Mouse (Mus musculus): ENCODE measurements around the gene Palm. TPM values are rescaled to one million over a fixed set of nuclear protein-coding genes. Genes with fewer than 3 reads are reported as not detected.
"Not testable (repeated sequence)": the region's sequence is repeated elsewhere in the genome, so short reads cannot be mapped to it uniquely, and the experiment has no call there.

Palm gene
- polyA plus RNA-seq (2016; fragmentation: Nextera tagmentation; extraction: Ambion mirVana) = 127 and 129 TPM in 2 replicates

- H3K36me3 ChIP-seq (replicated peaks) = peaks cover 15% of the 10 kb centered on the region
- no peaks in the 10 kb centered on the region; the same call in 1 of the 2 replicates for H3K27me3 ChIP-seq (replicated peaks; ENCODE audit: low read depth, poor library complexity, severe bottlenecking)
- H3K9me3 ChIP-seq = no peaks in the 10 kb centered on the region
- peak; percentile 86 for DNase-seq (ENCODE audit: low spot score)
- H3K4me1 ChIP-seq = peaks cover 50% of the 10 kb centered on the region
- WGBS = 5% methylated on average over 51 of the region's 51 CpGs
- H3K27ac ChIP-seq (replicated peaks) = peak within 1 kb of the TSS; percentile 97
- peak within 1 kb of the TSS; percentile 95 for H3K4me3 ChIP-seq
These were observed at the start of gene Palm for GRCm38 (mm10) chr10:79793051-79793737. Gene Palm (plus strand): TSS chr10:79793572.

GRCm38 (mm10) chr10:79743650-79744365 lies 49.6 kb upstream of the Palm start:
- no peak for DNase-seq (ENCODE audit: low spot score)
- Histone ChIP-seq H3K9me3 (peaks cover 26% of the 10 kb centered on the region), H3K27me3 (replicated peaks; ENCODE audit: low read depth, poor library complexity, severe bottlenecking) (no peaks in the 10 kb centered on the region), H3K36me3 (replicated peaks) (peaks cover 58% of the 10 kb centered on the region), H3K4me3 (0 out of 2 replicates have a peak overlapping the region, but pooled peaks have one; percentile 17), H3K4me1 (peaks cover 10% of the 10 kb centered on the region), H3K27ac (replicated peaks) (no peak overlapping the region)
- WGBS = 93% methylated on average over 15 of the region's 15 CpGs

- no peak for DNase-seq (ENCODE audit: low spot score)
- 94% methylated on average over 3 of the region's 3 CpGs for WGBS
- H3K4me3 ChIP-seq = peak overlapping the region; percentile 77
These were observed 48.0 kb upstream of the Palm start for GRCm38 (mm10) chr10:79745411-79745810.

GRCm38 (mm10) chr10:79745898-79746773 lies 47.2 kb upstream of the Palm start, which contains the start of gene Polrmt:
Gene Polrmt (minus strand): TSS chr10:79746581.
- Histone ChIP-seq H3K4me1 (peaks cover 10% of the 10 kb centered on the region), H3K9me3 (peaks cover 3% of the 10 kb centered on the region; the same call in 1 of the 2 replicates), H3K27ac (replicated peaks) (peak within 1 kb of the TSS; percentile 76), H3K36me3 (replicated peaks) (peaks cover 35% of the 10 kb centered on the region), H3K4me3 (peak within 1 kb of the TSS; percentile 77), H3K27me3 (replicated peaks; ENCODE audit: low read depth, poor library complexity, severe bottlenecking) (no peaks in the 10 kb centered on the region)
- DNase-seq (ENCODE audit: low spot score) = peak; percentile 97
- WGBS = 3% methylated on average over 38 of the region's 38 CpGs

More at GRCm38 (mm10) chr10:79745411-79745810, 48.0 kb upstream of the Palm start:
- H3K27ac ChIP-seq (replicated peaks) = no peak overlapping the region
- peaks cover 10% of the 10 kb centered on the region; the same call in 1 of the 2 replicates for H3K9me3 ChIP-seq
- peaks cover 42% of the 10 kb centered on the region for H3K36me3 ChIP-seq (replicated peaks)
- H3K27me3 ChIP-seq (replicated peaks; ENCODE audit: low read depth, poor library complexity, severe bottlenecking) = no peaks in the 10 kb centered on the region
- H3K4me1 ChIP-seq = peaks cover 10% of the 10 kb centered on the region

- Histone ChIP-seq H3K36me3 (replicated peaks) (peaks cover 29% of the 10 kb centered on the region), H3K9me3 (no peaks in the 10 kb centered on the region), H3K27me3 (replicated peaks; ENCODE audit: low read depth, poor library complexity, severe bottlenecking) (no peaks in the 10 kb centered on the region), H3K27ac (replicated peaks) (peak overlapping the region; percentile 76), H3K4me3 (peak overlapping the region; percentile 77), H3K4me1 (peaks cover 10% of the 10 kb centered on the region)
- WGBS = 25% methylated on average over 6 of the region's 6 CpGs
- DNase-seq (ENCODE audit: low spot score) = no peak
These were observed 46.6 kb upstream of the Palm start for GRCm38 (mm10) chr10:79746774-79747151.

- peaks cover 10% of the 10 kb centered on the region for H3K4me1 ChIP-seq
- H3K36me3 ChIP-seq (replicated peaks) = peaks cover 12% of the 10 kb centered on the region
- no peak overlapping the region for H3K27ac ChIP-seq (replicated peaks)
- no peak for DNase-seq (ENCODE audit: low spot score)
- H3K9me3 ChIP-seq = no peaks in the 10 kb centered on the region
- H3K27me3 ChIP-seq (replicated peaks; ENCODE audit: low read depth, poor library complexity, severe bottlenecking) = no peaks in the 10 kb centered on the region
- WGBS = 80% methylated on average over 6 of the region's 6 CpGs
- H3K4me3 ChIP-seq = no peak overlapping the region
These were observed 44.9 kb upstream of the Palm start for GRCm38 (mm10) chr10:79748496-79748895.

GRCm38 (mm10) chr10:79754856-79755516 lies 38.4 kb upstream of the Palm start, which contains the start of gene Fgf22:
Gene Fgf22 (plus strand): TSS chr10:79755076.
- 1% methylated on average over 36 of the region's 36 CpGs for WGBS
- Histone ChIP-seq H3K27ac (replicated peaks) (peak within 1 kb of the TSS; percentile 42), H3K9me3 (no peaks in the 10 kb centered on the region), H3K36me3 (replicated peaks) (peaks cover 45% of the 10 kb centered on the region), H3K27me3 (replicated peaks; ENCODE audit: low read depth, poor library complexity, severe bottlenecking) (0 out of 2 replicates have a peak, but pooled peaks cover 9% of the 10 kb centered on the region), H3K4me1 (peaks cover 14% of the 10 kb centered on the region), H3K4me3 (peak within 1 kb of the TSS; percentile 56)
- peak; percentile 87 for DNase-seq (ENCODE audit: low spot score)

- Histone ChIP-seq H3K27ac (replicated peaks) (no peak overlapping the region), H3K27me3 (replicated peaks; ENCODE audit: low read depth, poor library complexity, severe bottlenecking) (0 out of 2 replicates have a peak, but pooled peaks cover 9% of the 10 kb centered on the region), H3K4me3 (no peak overlapping the region), H3K4me1 (peaks cover 14% of the 10 kb centered on the region), H3K9me3 (no peaks in the 10 kb centered on the region), H3K36me3 (replicated peaks) (peaks cover 54% of the 10 kb centered on the region)
- 91% methylated on average over 3 of the region's 3 CpGs for WGBS
- DNase-seq (ENCODE audit: low spot score) = no peak
These were observed 37.5 kb upstream of the Palm start for GRCm38 (mm10) chr10:79755854-79756253.

- Histone ChIP-seq H3K27ac (replicated peaks) (no peak overlapping the region), H3K9me3 (no peaks in the 10 kb centered on the region), H3K4me1 (peaks cover 14% of the 10 kb centered on the region), H3K36me3 (replicated peaks) (peaks cover 62% of the 10 kb centered on the region), H3K4me3 (no peak overlapping the region), H3K27me3 (replicated peaks; ENCODE audit: low read depth, poor library complexity, severe bottlenecking) (0 out of 2 replicates have a peak, but pooled peaks cover 9% of the 10 kb centered on the region)
- no peak for DNase-seq (ENCODE audit: low spot score)
- WGBS = 91% methylated on average over 24 of the region's 24 CpGs
These were observed 36.7 kb upstream of the Palm start for GRCm38 (mm10) chr10:79756660-79757059.

GRCm38 (mm10) chr10:79759675-79760074 lies 33.7 kb upstream of the Palm start:
- not testable (repeated sequence) for H3K27ac ChIP-seq (replicated peaks); DNase-seq (ENCODE audit: low spot score); H3K9me3 ChIP-seq; H3K4me3 ChIP-seq; H3K27me3 ChIP-seq (replicated peaks; ENCODE audit: low read depth, poor library complexity, severe bottlenecking)
- H3K36me3 ChIP-seq (replicated peaks) = peaks cover 90% of the 10 kb centered on the region
- H3K4me1 ChIP-seq = peaks cover 24% of the 10 kb centered on the region
- 90% methylated on average over 1 of the region's 1 CpGs for WGBS

GRCm38 (mm10) chr10:79760603-79761143 lies 32.7 kb upstream of the Palm start:
- Histone ChIP-seq H3K4me3 (0 out of 2 replicates have a peak overlapping the region, but pooled peaks have one; percentile 8), H3K4me1 (peaks cover 24% of the 10 kb centered on the region), H3K9me3 (no peaks in the 10 kb centered on the region), H3K27me3 (replicated peaks; ENCODE audit: low read depth, poor library complexity, severe bottlenecking) (0 out of 2 replicates have a peak, but pooled peaks cover 6% of the 10 kb centered on the region), H3K36me3 (replicated peaks) (peaks cover 96% of the 10 kb centered on the region), H3K27ac (replicated peaks) (no peak overlapping the region)
- 92% methylated on average over 11 of the region's 11 CpGs for WGBS
- DNase-seq (ENCODE audit: low spot score) = no peak

All from embryonic facial prominence, embryonic 10.5 days (tissue).